Mouse (Mus musculus): Measurements from ENCODE around the gene Polr3h. TPM values are rescaled to one million over a fixed set of nuclear protein-coding genes. Genes with fewer than 3 reads are reported as not detected.

The Polr3h gene
- polyA plus RNA-seq, 1 experiment from 2014 or later = 100.0 TPM

Other genes starting within 250 kb of the Polr3h start
- gene Chadl, start 229.0 kb downstream of the Polr3h start, polyA plus RNA-seq (2014; fragmentation: Nextera tagmentation; extraction: Ambion mirVana) = 29.7 and 32.0 TPM in 2 replicates
- gene Zc3h7b, start 181.2 kb downstream of the Polr3h start, polyA plus RNA-seq (2014; fragmentation: Nextera tagmentation; extraction: Ambion mirVana) = 58.9 and 62.7 TPM in 2 replicates
- 117 and 135 TPM in 2 replicates for gene Rangap1, start 180.7 kb downstream of the Polr3h start, polyA plus RNA-seq (2014; fragmentation: Nextera tagmentation; extraction: Ambion mirVana)
- 16.8 and 18.7 TPM in 2 replicates for gene Tef, start 123.8 kb downstream of the Polr3h start, polyA plus RNA-seq (2014; fragmentation: Nextera tagmentation; extraction: Ambion mirVana)
- gene Tob2, start 67.4 kb downstream of the Polr3h start, polyA plus RNA-seq (2014; fragmentation: Nextera tagmentation; extraction: Ambion mirVana) = 13.4 and 14.9 TPM in 2 replicates
- 117 and 130 TPM in 2 replicates for gene Phf5a, start 54.3 kb downstream of the Polr3h start, polyA plus RNA-seq (2014; fragmentation: Nextera tagmentation; extraction: Ambion mirVana)
- 252 and 281 TPM in 2 replicates for gene Aco2, start 53.9 kb downstream of the Polr3h start, polyA plus RNA-seq (2014; fragmentation: Nextera tagmentation; extraction: Ambion mirVana)
- 183 and 199 TPM in 2 replicates for gene Csdc2, start 10.5 kb upstream of the Polr3h start, polyA plus RNA-seq (2014; fragmentation: Nextera tagmentation; extraction: Ambion mirVana)
- gene Pmm1, start 34.7 kb upstream of the Polr3h start, polyA plus RNA-seq (2014; fragmentation: Nextera tagmentation; extraction: Ambion mirVana) = 89.0 and 103 TPM in 2 replicates
- gene 1700029P11Rik, start 54.3 kb upstream of the Polr3h start, polyA plus RNA-seq (2014; fragmentation: Nextera tagmentation; extraction: Ambion mirVana) = not detected in 2 replicates
- 36.7 and 38.7 TPM in 2 replicates for gene Xrcc6, start 61.6 kb upstream of the Polr3h start, polyA plus RNA-seq (2014; fragmentation: Nextera tagmentation; extraction: Ambion mirVana)
- gene Desi1, start 107.6 kb upstream of the Polr3h start, polyA plus RNA-seq (2014; fragmentation: Nextera tagmentation; extraction: Ambion mirVana) = 53.2 and 61.3 TPM in 2 replicates
- 235 and 252 TPM in 2 replicates for gene Snu13, start 121.4 kb upstream of the Polr3h start, polyA plus RNA-seq (2014; fragmentation: Nextera tagmentation; extraction: Ambion mirVana)
- gene 4930407I10Rik, start 132.9 kb upstream of the Polr3h start, polyA plus RNA-seq (2014; fragmentation: Nextera tagmentation; extraction: Ambion mirVana) = not detected in 2 replicates
- gene Mei1, start 143.8 kb upstream of the Polr3h start, polyA plus RNA-seq (2014; fragmentation: Nextera tagmentation; extraction: Ambion mirVana) = 0.08 and 0.09 TPM in 2 replicates
- 12.9 and 13.8 TPM in 2 replicates for gene Ccdc134, start 201.7 kb upstream of the Polr3h start, polyA plus RNA-seq (2014; fragmentation: Nextera tagmentation; extraction: Ambion mirVana)
- gene Srebf2, start 220.9 kb upstream of the Polr3h start, polyA plus RNA-seq (2014; fragmentation: Nextera tagmentation; extraction: Ambion mirVana) = 153 and 154 TPM in 2 replicates

All from hindbrain, embryonic 14.5 days (tissue).